Mouse (Mus musculus): ENCODE results near the gene Xbp1. TPM values are rescaled to one million over a fixed set of nuclear protein-coding genes. Genes with fewer than 3 reads are reported as not detected.

Xbp1 gene
- total and polyA plus RNA-seq, 3 experiments, result 111 to 133 (median 131) TPM

DNA sequence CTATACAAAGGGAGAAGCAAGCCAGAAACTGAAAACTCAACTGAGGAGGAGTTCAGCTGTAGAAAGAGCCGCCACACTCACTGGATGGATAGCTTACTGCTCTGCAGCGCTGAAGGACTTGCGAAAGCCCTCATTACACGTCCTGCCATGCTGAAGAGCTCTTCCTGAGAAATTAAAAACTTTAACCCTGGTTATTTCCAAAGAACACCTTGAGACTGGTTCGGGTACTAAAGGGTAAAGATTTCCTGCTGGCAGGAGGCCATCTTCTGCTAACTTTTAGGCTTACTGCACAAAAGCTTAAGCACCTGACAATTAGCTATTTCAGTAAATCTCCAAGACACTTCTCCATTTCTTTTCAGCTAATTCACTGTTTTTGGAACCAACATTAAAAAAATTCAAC, 9.7 kb downstream of the Xbp1 start:
- in situ Hi-C loops (cut with MboI; ENCODE audit: low pct_ligation_motif_present, low pct_unique_long_range_greater_than_20kb, low sequenced_read_pairs), result no loop called here
- Histone ChIP-seq H3K27me3 (replicated peaks) (no peaks in the 10 kb centered on the region), H3K4me1 (ENCODE audit: control insufficient read depth in 1 of 2, insufficient read depth in 2 of 2) (peaks cover 0 to 26% of the 10 kb centered on the region in 2 experiments; a peak in 3 of 4 replicates), H3K36me3 (replicated peaks in 1 of 2; ENCODE audit: control insufficient read depth in 1 of 2, insufficient read depth in 1 of 2, low read length in 1 of 2) (peaks cover 74 to 99% of the 10 kb centered on the region in 2 experiments), H3K79me2 (replicated peaks; ENCODE audit: control insufficient read depth, extremely low read depth, insufficient read depth, poor library complexity, severe bottlenecking) (peaks cover 6% of the 10 kb centered on the region), H3K4me2 (ENCODE audit: insufficient read depth, low read depth, poor library complexity, severe bottlenecking) (no peak overlapping the region), H3K9me3 (replicated peaks; ENCODE audit: low read length) (no peaks in the 10 kb centered on the region), H3K9ac (ENCODE audit: insufficient read depth, low read depth) (no peak overlapping the region), H3K27ac (ENCODE audit: insufficient read depth, low read depth) (no peak overlapping the region), H3K4me3 (replicated peaks in 1 of 3; ENCODE audit: low read depth in 2 of 3, low read length in 2 of 3, poor library complexity in 1 of 3) (no peak overlapping the region)
- TF ChIP-seq NELFE (IDR thresholded peaks at IDR 0.05; ENCODE audit: low read depth, low read length) (no peak), TCF12 (IDR thresholded peaks at IDR 0.05; ENCODE audit: low read depth, low read length) (no peak), NRF1 (IDR thresholded peaks at IDR 0.05; ENCODE audit: low read depth, low read length) (no peak), ETS1 (conservative IDR thresholded peaks at IDR 0.05; ENCODE audit: low read depth, low read length) (no peak)
- dilution Hi-C loops (cut with MboI; ENCODE audit: extremely low pct_ligation_motif_present, extremely low pct_unique_long_range_greater_than_20kb, low sequenced_read_pairs), result no loop called here
- no peak for DNase-seq (ENCODE audit: extremely low read depth)

DNA sequence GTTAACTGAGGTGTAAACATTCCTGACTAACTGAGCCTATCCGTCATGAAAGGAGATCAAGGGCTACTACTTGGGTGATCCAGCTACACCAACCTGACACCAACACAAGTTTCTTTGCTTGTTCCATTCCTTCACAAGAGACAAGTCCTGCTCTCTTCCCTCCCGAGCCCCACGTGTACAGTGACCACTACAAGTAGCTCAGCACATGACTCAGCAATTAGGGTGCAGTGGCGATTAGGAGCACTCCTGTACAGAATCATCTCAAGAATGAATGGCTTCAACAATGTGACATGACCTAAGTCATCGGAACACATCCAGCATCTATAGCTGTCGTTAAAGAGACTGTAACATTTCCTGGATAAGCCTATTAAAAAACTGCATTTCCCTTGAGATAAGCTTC, 10.3 kb downstream of the Xbp1 start:
- peaks cover 0 to 21% of the 10 kb centered on the region in 2 experiments; a peak in 3 of 4 replicates for H3K4me1 ChIP-seq (ENCODE audit: control insufficient read depth in 1 of 2, insufficient read depth in 2 of 2)
- peaks cover 73 to 96% of the 10 kb centered on the region in 2 experiments for H3K36me3 ChIP-seq (replicated peaks in 1 of 2; ENCODE audit: control insufficient read depth in 1 of 2, insufficient read depth in 1 of 2, low read length in 1 of 2)
- TF ChIP-seq MAFK (IDR thresholded peaks at IDR 0.05; ENCODE audit: insufficient replicate concordance, low read length) (0 out of 2 replicates have a peak, but pooled peaks have one; percentile 8), ZKSCAN1 (IDR thresholded peaks at IDR 0.05; ENCODE audit: borderline replicate concordance, low read depth, low read length) (no peak), MEF2A (IDR thresholded peaks at IDR 0.05; ENCODE audit: borderline replicate concordance, low read depth, low read length) (no peak)
- H3K27me3 ChIP-seq (replicated peaks), result no peaks in the 10 kb centered on the region
- H3K79me2 ChIP-seq (replicated peaks; ENCODE audit: control insufficient read depth, extremely low read depth, insufficient read depth, poor library complexity, severe bottlenecking), result peaks cover 1% of the 10 kb centered on the region; the same call in 1 of the 2 replicates
- H3K27ac ChIP-seq (ENCODE audit: insufficient read depth, low read depth), result peak overlapping the region; percentile 13
- in situ Hi-C loops (cut with MboI; ENCODE audit: low pct_ligation_motif_present, low pct_unique_long_range_greater_than_20kb, low sequenced_read_pairs) (no loop called here), dilution Hi-C loops (cut with MboI; ENCODE audit: extremely low pct_ligation_motif_present, extremely low pct_unique_long_range_greater_than_20kb, low sequenced_read_pairs) (no loop called here)
- no peak for DNase-seq (ENCODE audit: extremely low read depth)
- H3K9ac ChIP-seq (ENCODE audit: insufficient read depth, low read depth), result no peak overlapping the region
- H3K9me3 ChIP-seq (replicated peaks; ENCODE audit: low read length), result no peaks in the 10 kb centered on the region
- H3K4me2 ChIP-seq (ENCODE audit: insufficient read depth, low read depth, poor library complexity, severe bottlenecking), result no peak overlapping the region
- H3K4me3 ChIP-seq (replicated peaks in 1 of 3; ENCODE audit: low read depth in 2 of 3, low read length in 2 of 3, poor library complexity in 1 of 3), result no peak overlapping the region

DNA sequence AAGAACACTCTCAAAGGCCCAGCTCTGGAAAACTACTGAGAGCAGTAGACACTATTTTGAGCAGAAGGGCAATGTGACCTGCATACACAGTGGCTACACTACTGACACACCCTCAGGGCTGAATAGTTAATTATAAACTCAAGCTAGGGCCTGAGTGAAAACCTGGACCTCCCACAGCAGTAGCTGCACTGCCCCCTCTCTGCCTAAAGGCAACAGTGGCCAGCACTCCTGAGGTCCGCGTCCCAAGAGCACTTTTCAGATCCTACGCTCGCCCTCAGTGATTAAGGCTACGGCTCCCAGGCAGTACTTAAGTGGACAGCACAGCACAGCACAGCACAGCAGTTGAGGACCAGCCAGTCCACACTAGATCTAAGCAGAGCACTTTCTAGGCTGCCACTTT, 12.6 kb downstream of the Xbp1 start:
- no peaks in the 10 kb centered on the region for H3K9me3 ChIP-seq (replicated peaks; ENCODE audit: low read length)
- H3K27ac ChIP-seq (ENCODE audit: insufficient read depth, low read depth), result no peak overlapping the region
- H3K27me3 ChIP-seq (replicated peaks), result no peaks in the 10 kb centered on the region
- peaks cover 0 to 2% of the 10 kb centered on the region in 2 experiments; a peak in 1 of 4 replicates for H3K4me1 ChIP-seq (ENCODE audit: control insufficient read depth in 1 of 2, insufficient read depth in 2 of 2)
- dilution Hi-C loops (cut with MboI; ENCODE audit: extremely low pct_ligation_motif_present, extremely low pct_unique_long_range_greater_than_20kb, low sequenced_read_pairs) (no loop called here), in situ Hi-C loops (cut with MboI; ENCODE audit: low pct_ligation_motif_present, low pct_unique_long_range_greater_than_20kb, low sequenced_read_pairs) (no loop called here)
- no peak for DNase-seq (ENCODE audit: extremely low read depth)
- H3K79me2 ChIP-seq (replicated peaks; ENCODE audit: control insufficient read depth, extremely low read depth, insufficient read depth, poor library complexity, severe bottlenecking), result peaks cover 8% of the 10 kb centered on the region
- no peak overlapping the region for H3K9ac ChIP-seq (ENCODE audit: insufficient read depth, low read depth)
- TF ChIP-seq RCOR1 (conservative IDR thresholded peaks at IDR 0.05; ENCODE audit: low read depth, low read length) (no peak), SIN3A (IDR thresholded peaks at IDR 0.05; ENCODE audit: low read length) (no peak), UBTF (IDR thresholded peaks at IDR 0.05; ENCODE audit: low read depth, low read length) (no peak), MAFK (IDR thresholded peaks at IDR 0.05; ENCODE audit: insufficient replicate concordance, low read length) (no peak), JUN (IDR thresholded peaks at IDR 0.05; ENCODE audit: insufficient read depth, low read depth, low read length) (no peak)
- H3K4me2 ChIP-seq (ENCODE audit: insufficient read depth, low read depth, poor library complexity, severe bottlenecking), result no peak overlapping the region; the same call in 1 of the 2 replicates
- H3K36me3 ChIP-seq (replicated peaks in 1 of 2; ENCODE audit: control insufficient read depth in 1 of 2, insufficient read depth in 1 of 2, low read length in 1 of 2), result peaks cover 61 to 89% of the 10 kb centered on the region in 2 experiments
- no peak overlapping the region for H3K4me3 ChIP-seq (replicated peaks in 1 of 3; ENCODE audit: low read depth in 2 of 3, low read length in 2 of 3, poor library complexity in 1 of 3)
